9 mouse cellular contexts compared by ENCODE assay signal in the genomic region with DNA sequence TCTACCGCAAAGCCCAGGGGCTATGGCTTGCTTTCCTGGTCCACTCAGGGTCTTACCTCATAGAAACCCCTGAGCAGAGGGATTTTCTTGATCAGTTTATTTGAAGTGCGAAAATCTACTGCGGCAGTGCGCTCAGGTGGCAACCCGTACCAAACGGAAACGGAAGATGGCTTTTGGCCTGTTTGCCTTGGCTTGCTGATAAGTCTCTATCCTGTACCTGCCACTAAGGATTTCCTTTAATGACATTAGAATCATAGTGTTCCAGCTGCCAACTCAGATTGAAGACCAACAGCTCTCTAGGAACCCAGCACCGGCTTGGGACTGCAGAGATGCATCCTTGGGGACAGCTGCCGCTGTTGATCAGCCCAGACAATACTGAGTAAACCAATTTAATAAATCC. TPM values are rescaled to one million over a fixed set of nuclear protein-coding genes. Genes with fewer than 3 reads are reported as not detected.
DNase-seq lines count a peak whose midpoint lies in the region; ATAC-seq lines count a peak whose summit lies in the region.
"Had no signal": no experiment of that assay in that cellular context is flagged by ENCODE, and none has a peak within 500 bp of the region (broad histone marks: within the 10 kb centered on the region; RNA-seq: fewer than 3 reads in every experiment).

No protein-coding gene starts in this region.

- 78% methylated on average over 9 of the region's 9 CpGs for WGBS in limb, embryonic 13.5 days
- 67% methylated on average over 9 of the region's 9 CpGs for WGBS in stomach, embryonic 15.5 days

- H3K9ac ChIP-seq in limb, embryonic 13.5 days: peak overlapping the region; percentile 31; the same call in 1 of the 2 replicates
- no peak overlapping the region for H3K9ac ChIP-seq in stomach, embryonic 15.5 days

- DNase-seq in CD4-positive, CD25-positive, alpha-beta regulatory T cell, adult 2 months (ENCODE audit: low read depth, low spot score): peak; percentile 31
- no peak for DNase-seq in spleen, postnatal 36 days (ENCODE audit: low spot score in 2 of 2)
- DNase-seq: right cerebral cortex, adult 18-20 months had no signal

- no peak overlapping the region for H3K27ac ChIP-seq in limb, embryonic 13.5 days
- no peak overlapping the region for H3K27ac ChIP-seq in stomach, embryonic 15.5 days

- peaks cover 44% of the 10 kb centered on the region for H3K36me3 ChIP-seq in megakaryocyte, embryonic 14.5 days (replicated peaks; ENCODE audit: low read length)
- peaks cover 13% of the 10 kb centered on the region for H3K36me3 ChIP-seq in limb, embryonic 13.5 days
- H3K36me3 ChIP-seq in stomach, embryonic 15.5 days: peaks cover 4% of the 10 kb centered on the region

- no peaks in the 10 kb centered on the region for H3K27me3 ChIP-seq in megakaryocyte, embryonic 14.5 days (replicated peaks)
- H3K27me3 ChIP-seq in limb, embryonic 13.5 days: peaks cover 3% of the 10 kb centered on the region; the same call in 1 of the 2 replicates
- H3K27me3 ChIP-seq in stomach, embryonic 15.5 days (replicated peaks): no peaks in the 10 kb centered on the region

- peaks cover 59% of the 10 kb centered on the region for H3K4me1 ChIP-seq in megakaryocyte, embryonic 14.5 days
- peaks cover 25% of the 10 kb centered on the region for H3K4me1 ChIP-seq in limb, embryonic 13.5 days
- peaks cover 16% of the 10 kb centered on the region for H3K4me1 ChIP-seq in stomach, embryonic 15.5 days

- peak overlapping the region; percentile 89 for H3K4me3 ChIP-seq in megakaryocyte, embryonic 14.5 days (replicated peaks)
- peak overlapping the region; percentile 69 for H3K4me3 ChIP-seq in limb, embryonic 13.5 days
- H3K4me3 ChIP-seq in stomach, embryonic 15.5 days (replicated peaks): peak overlapping the region; percentile 80

- no peak for ATAC-seq in CD4-positive, CD25-positive, alpha-beta regulatory T cell, adult 4 months
- ATAC-seq in megakaryocyte, adult 5-6 weeks (ENCODE audit: poor library complexity, severe bottlenecking): no peak
- ATAC-seq in limb, embryonic 13.5 days (ENCODE audit: low FRiP score, low read depth): no peak
- ATAC-seq in stomach, embryonic 15.5 days (ENCODE audit: insufficient read depth, low FRiP score, low read depth): no peak
- ATAC-seq in inflammation-experienced regulatory T-cells, adult 6 months: no peak

- H3K4me2 ChIP-seq in limb, embryonic 13.5 days (replicated peaks): peak overlapping the region; percentile 91
- peak overlapping the region; percentile 74 for H3K4me2 ChIP-seq in stomach, embryonic 15.5 days

- H3K9me3 ChIP-seq in megakaryocyte, embryonic 14.5 days: no peaks in the 10 kb centered on the region
- no peaks in the 10 kb centered on the region for H3K9me3 ChIP-seq in limb, embryonic 13.5 days
- H3K9me3 ChIP-seq in stomach, embryonic 15.5 days: no peaks in the 10 kb centered on the region

RNA-seq across cellular contexts. Expression of gene Gdpgp1, which starts 1.1 kb away (rescaled TPM):
- 10 to 100 TPM in 1 of 2 experiments, 1 to 10 TPM in 1; 8.4 to 11.4 TPM for polyA plus RNA-seq in CD4-positive, CD25-positive, alpha-beta regulatory T cell, adult 4 months (2017; shearing (Covaris generic))
- 1.6 and 7.0 TPM in 2 replicates for polyA plus RNA-seq in megakaryocyte, embryonic 14.5 days (2012; ENCODE audit: insufficient read depth, low replicate concordance)
- 5.2 and 5.4 TPM in 2 replicates for total RNA-seq in megakaryocyte, adult 5-6 weeks (2015)
- total RNA-seq in megakaryocyte, adult 5-6 weeks (2017): 1.9 and 2.7 TPM in 2 replicates
- polyA plus RNA-seq in limb, embryonic 13.5 days (2015; fragmentation: Nextera tagmentation; extraction: Ambion mirVana): 3.5 TPM in 2 replicates
- polyA plus RNA-seq in stomach, embryonic 15.5 days (2015; fragmentation: Nextera tagmentation; extraction: Ambion mirVana): 5.2 and 5.3 TPM in 2 replicates
- 10 to 100 TPM in 1 of 3 experiments, 1 to 10 TPM in 2; 5.7 to 10.3 (median 6.7) TPM for polyA plus RNA-seq in inflammation-experienced regulatory T-cells, adult 6 months (2017; shearing (Covaris generic))

RNA-seq across cellular contexts. Expression of gene Cib1, which starts 1.2 kb away (rescaled TPM):
- polyA plus RNA-seq in CD4-positive, CD25-positive, alpha-beta regulatory T cell, adult 4 months (2017; shearing (Covaris generic)): 10 to 100 TPM; 86.5 to 98.1 TPM
- polyA plus RNA-seq in megakaryocyte, embryonic 14.5 days (2012; ENCODE audit: insufficient read depth, low replicate concordance): 42.4 and 54.0 TPM in 2 replicates
- total RNA-seq in megakaryocyte, adult 5-6 weeks (2015): 107 and 134 TPM in 2 replicates
- 86.5 and 98.1 TPM in 2 replicates for total RNA-seq in megakaryocyte, adult 5-6 weeks (2017)
- 61.9 and 70.1 TPM in 2 replicates for polyA plus RNA-seq in limb, embryonic 13.5 days (2015; fragmentation: Nextera tagmentation; extraction: Ambion mirVana)
- polyA plus RNA-seq in stomach, embryonic 15.5 days (2015; fragmentation: Nextera tagmentation; extraction: Ambion mirVana): 157 and 158 TPM in 2 replicates
- polyA plus RNA-seq in inflammation-experienced regulatory T-cells, adult 6 months (2017; shearing (Covaris generic)): 100 to 1,000 TPM in 1 of 3 experiments, 10 to 100 TPM in 2; 97.8 to 140 (median 99.4) TPM

RNA-seq across cellular contexts. Expression of gene Ttll13, which starts 12.4 kb away (rescaled TPM):
- polyA plus RNA-seq in CD4-positive, CD25-positive, alpha-beta regulatory T cell, adult 4 months (2017; shearing (Covaris generic)): under 1 TPM in 1 of 2 experiments, not detected in 1; 0.94 TPM
- polyA plus RNA-seq in megakaryocyte, embryonic 14.5 days (2012; ENCODE audit: insufficient read depth, low replicate concordance): 0.11 TPM in 1 of 2 replicates, not detected in the other
- total RNA-seq in megakaryocyte, adult 5-6 weeks (2015): 0.07 TPM in 1 of 2 replicates, not detected in the other
- 0.12 TPM in 1 of 2 replicates, not detected in the other for total RNA-seq in megakaryocyte, adult 5-6 weeks (2017)
- polyA plus RNA-seq in limb, embryonic 13.5 days (2015; fragmentation: Nextera tagmentation; extraction: Ambion mirVana): 1.3 and 1.5 TPM in 2 replicates
- polyA plus RNA-seq in stomach, embryonic 15.5 days (2015; fragmentation: Nextera tagmentation; extraction: Ambion mirVana): 1.1 and 1.6 TPM in 2 replicates
- not detected for polyA plus RNA-seq in inflammation-experienced regulatory T-cells, adult 6 months (2017; shearing (Covaris generic))

RNA-seq across cellular contexts. Expression of gene Ngrn, which starts 27.2 kb away (rescaled TPM):
- polyA plus RNA-seq in CD4-positive, CD25-positive, alpha-beta regulatory T cell, adult 4 months (2017; shearing (Covaris generic)): 10 to 100 TPM; 28.9 to 34.0 TPM
- polyA plus RNA-seq in megakaryocyte, embryonic 14.5 days (2012; ENCODE audit: insufficient read depth, low replicate concordance): 3.8 and 39.8 TPM in 2 replicates
- total RNA-seq in megakaryocyte, adult 5-6 weeks (2015): 24.8 and 28.1 TPM in 2 replicates
- total RNA-seq in megakaryocyte, adult 5-6 weeks (2017): 21.4 and 21.8 TPM in 2 replicates
- 49.3 and 50.8 TPM in 2 replicates for polyA plus RNA-seq in limb, embryonic 13.5 days (2015; fragmentation: Nextera tagmentation; extraction: Ambion mirVana)
- 47.3 and 52.0 TPM in 2 replicates for polyA plus RNA-seq in stomach, embryonic 15.5 days (2015; fragmentation: Nextera tagmentation; extraction: Ambion mirVana)
- polyA plus RNA-seq in inflammation-experienced regulatory T-cells, adult 6 months (2017; shearing (Covaris generic)): 10 to 100 TPM; 25.0 to 31.5 (median 26.9) TPM

RNA-seq across cellular contexts. Expression of gene Vps33b, which starts 35.6 kb away (rescaled TPM):
- 10 to 100 TPM; 28.9 to 44.3 TPM for polyA plus RNA-seq in CD4-positive, CD25-positive, alpha-beta regulatory T cell, adult 4 months (2017; shearing (Covaris generic))
- polyA plus RNA-seq in megakaryocyte, embryonic 14.5 days (2012; ENCODE audit: insufficient read depth, low replicate concordance): 1.8 and 5.0 TPM in 2 replicates
- 15.1 and 31.9 TPM in 2 replicates for total RNA-seq in megakaryocyte, adult 5-6 weeks (2015)
- total RNA-seq in megakaryocyte, adult 5-6 weeks (2017): 23.1 and 29.8 TPM in 2 replicates
- 12.1 and 13.1 TPM in 2 replicates for polyA plus RNA-seq in limb, embryonic 13.5 days (2015; fragmentation: Nextera tagmentation; extraction: Ambion mirVana)
- 12.9 and 15.6 TPM in 2 replicates for polyA plus RNA-seq in stomach, embryonic 15.5 days (2015; fragmentation: Nextera tagmentation; extraction: Ambion mirVana)
- polyA plus RNA-seq in inflammation-experienced regulatory T-cells, adult 6 months (2017; shearing (Covaris generic)): 10 to 100 TPM; 22.7 to 35.2 (median 25.1) TPM
